Mouse (Mus musculus) liver, postnatal 0 days (tissue): Measurements from ENCODE around the gene Cpeb4. TPM values are rescaled to one million over a fixed set of nuclear protein-coding genes. Genes with fewer than 3 reads are reported as not detected.
A peak's percentile ranks its signal among the peaks of the same experiment; 100 is the strongest.

ENCODE experiments used
- ATAC-seq: fragments of 200-750 bp; cut with Nextera tagmentation; 2 replicates; pipeline ENCODE4 v1.8.0; 2017; ENCODE audit warnings: mild to moderate bottlenecking, moderate library complexity
- DNase-seq: peaks from one replicate; pipeline ENCODE4 v3.0.0-alpha.2; 2016
- H3K27ac ChIP-seq: fragments of 300-500 bp; sonication (generic); 2 replicates; pipeline ENCODE4 v1.5.1; 2014; ENCODE audit warnings: antibody characterized with exemption, moderate library complexity, mild to moderate bottlenecking, low read depth
- H3K27me3 ChIP-seq: fragments of 300-500 bp; sonication (generic); 2 replicates; pipeline ENCODE4 v1.6.1; 2014; ENCODE audit warnings: low read length, control low read depth, mixed read lengths; ENCODE audit not compliant: insufficient read depth
- H3K36me3 ChIP-seq: fragments of 300-500 bp; sonication (generic); replicated peaks from 2 replicates; pipeline ENCODE4 v1.6.1; 2014; ENCODE audit warnings: mild to moderate bottlenecking, control low read depth, low read length, moderate library complexity, mixed read lengths; ENCODE audit not compliant: insufficient read depth
- H3K4me1 ChIP-seq: fragments of 300-500 bp; sonication (generic); 2 replicates; pipeline ENCODE4 v1.6.1; 2014; ENCODE audit warnings: antibody characterized with exemption, mild to moderate bottlenecking, control low read depth; ENCODE audit not compliant: insufficient read depth
- H3K4me2 ChIP-seq: fragments of 300-500 bp; sonication (generic); 2 replicates; pipeline ENCODE4 v1.6.1; 2014; ENCODE audit warnings: low read depth, mild to moderate bottlenecking, low read length, moderate library complexity, mixed read lengths
- H3K4me3 ChIP-seq: fragments of 300-500 bp; sonication (generic); 2 replicates; pipeline ENCODE4 v1.5.1; 2014; ENCODE audit warnings: low read depth, low read length
- H3K9ac ChIP-seq: fragments of 300-500 bp; sonication (generic); replicated peaks from 2 replicates; pipeline ENCODE4 v1.6.1; 2014; ENCODE audit warnings: mild to moderate bottlenecking, moderate library complexity
- H3K9me3 ChIP-seq: fragments of 300-500 bp; sonication (generic); 2 replicates; pipeline ENCODE4 v1.6.1; 2016; ENCODE audit warnings: mild to moderate bottlenecking, control low read depth, low read length, mixed read lengths
- CTCF ChIP-seq: sonication (generic); IDR thresholded peaks from 2 replicates; pipeline ENCODE4 v1.5.1; 2016; ENCODE audit warnings: antibody characterized with exemption, low read depth
- EP300 ChIP-seq: IDR thresholded peaks from 2 replicates; pipeline ENCODE4 v1.6.1; 2016; ENCODE audit warnings: antibody characterized with exemption, low read depth, mild to moderate bottlenecking
- WGBS: fragments of 180-500 bp; shearing (Covaris S2); extraction: QIAGEN DNeasy Blood & Tissue Kit; methylation state at CpG from one replicate; pipeline ENCODE4 v1.1.7; 2014; ENCODE audit not compliant: insufficient replicate concordance; 5-methylcytosine and 5-hydroxymethylcytosine counted together
- polyA plus RNA-seq: library from polyadenylated mRNA; unstranded; fragments of >200 nt; fragmentation: Nextera tagmentation; extraction: Ambion mirVana; gene quantifications from 2 replicates; pipeline ENCODE4 v1.2.1, GENCODE M21; 2015

The Cpeb4 gene
- polyA plus RNA-seq: 7.0 and 10.0 TPM in 2 replicates

GRCm38 (mm10) chr11:31871911-31872310 lies at the start of gene Cpeb4:
Cpeb4 (plus strand) TSS chr11:31872211.
- no peak for DNase-seq
- TF ChIP-seq EP300: no peak
- no peak for TF ChIP-seq CTCF
- Histone ChIP-seq H3K27ac (peak within 1 kb of the TSS; percentile 97), H3K9me3 (no peaks in the 10 kb centered on the region), H3K27me3 (no peaks in the 10 kb centered on the region), H3K4me3 (peak within 1 kb of the TSS; percentile 99), H3K9ac (peak within 1 kb of the TSS; percentile 98), H3K4me1 (peaks cover 22% of the 10 kb centered on the region; the same call in 1 of the 2 replicates), H3K36me3 (peaks cover 19% of the 10 kb centered on the region), H3K4me2 (peak within 1 kb of the TSS; percentile 78)
- WGBS: 63% methylated on average over 4 of the region's 4 CpGs
- ATAC-seq: no peak

GRCm38 (mm10) chr11:31822556-31822955 lies 49.5 kb upstream of the Cpeb4 start:
- DNase-seq (no peak), ATAC-seq (no peak)
- Histone ChIP-seq H3K9me3 (no peaks in the 10 kb centered on the region), H3K4me3 (no peak overlapping the region), H3K36me3 (no peaks in the 10 kb centered on the region), H3K4me1 (peaks cover 56% of the 10 kb centered on the region), H3K4me2 (no peak overlapping the region), H3K9ac (no peak overlapping the region), H3K27ac (0 out of 2 replicates have a peak overlapping the region, but pooled peaks have one; percentile 6), H3K27me3 (no peaks in the 10 kb centered on the region)
- TF ChIP-seq EP300: no peak
- TF ChIP-seq CTCF: no peak
- 77% methylated on average over 9 of the region's 9 CpGs for WGBS

- TF ChIP-seq CTCF (no peak), EP300 (no peak)
- no peaks in the 10 kb centered on the region for H3K36me3 ChIP-seq
- ATAC-seq (no peak), DNase-seq (no peak)
- no peaks in the 10 kb centered on the region for H3K9me3 ChIP-seq
- no peak overlapping the region for H3K4me3 ChIP-seq
- H3K9ac ChIP-seq: peak overlapping the region; percentile 11; the same call in 1 of the 2 replicates
- WGBS: 92% methylated on average over 7 of the region's 7 CpGs
- H3K4me1 ChIP-seq: peaks cover 65% of the 10 kb centered on the region
- H3K4me2 ChIP-seq: peak overlapping the region; percentile 48
- H3K27ac ChIP-seq: peak overlapping the region; percentile 95
- no peaks in the 10 kb centered on the region for H3K27me3 ChIP-seq
These were observed 48.5 kb upstream of the Cpeb4 start for GRCm38 (mm10) chr11:31823513-31823912.

- peak overlapping the region; percentile 95 for H3K27ac ChIP-seq
- no peaks in the 10 kb centered on the region for H3K27me3 ChIP-seq
- no peaks in the 10 kb centered on the region for H3K36me3 ChIP-seq
- peaks cover 66% of the 10 kb centered on the region for H3K4me1 ChIP-seq
- TF ChIP-seq CTCF (no peak), EP300 (peak; percentile 90)
- H3K4me2 ChIP-seq: peak overlapping the region; percentile 48
- ATAC-seq (peak; percentile 96), DNase-seq (peak; percentile 88)
- H3K9me3 ChIP-seq: no peaks in the 10 kb centered on the region
- WGBS: 35% methylated on average over 14 of the region's 14 CpGs
- no peak overlapping the region for H3K4me3 ChIP-seq
- peak overlapping the region; percentile 56; the same call in 1 of the 2 replicates for H3K9ac ChIP-seq
These were observed 47.4 kb upstream of the Cpeb4 start for GRCm38 (mm10) chr11:31824504-31825166.

GRCm38 (mm10) chr11:31828011-31828770 lies 43.8 kb upstream of the Cpeb4 start:
- Histone ChIP-seq H3K4me2 (no peak overlapping the region), H3K9me3 (no peaks in the 10 kb centered on the region), H3K36me3 (no peaks in the 10 kb centered on the region), H3K4me1 (peaks cover 75% of the 10 kb centered on the region), H3K4me3 (no peak overlapping the region), H3K9ac (no peak overlapping the region), H3K27ac (peak overlapping the region; percentile 66), H3K27me3 (no peaks in the 10 kb centered on the region)
- WGBS: 72% methylated on average over 4 of the region's 4 CpGs
- DNase-seq (no peak), ATAC-seq (no peak)
- TF ChIP-seq EP300: no peak
- TF ChIP-seq CTCF: no peak

- ATAC-seq: no peak
- H3K9me3 ChIP-seq: no peaks in the 10 kb centered on the region
- 68% methylated on average over 2 of the region's 2 CpGs for WGBS
- H3K4me2 ChIP-seq: no peak overlapping the region
- no peaks in the 10 kb centered on the region for H3K27me3 ChIP-seq
- H3K27ac ChIP-seq: peak overlapping the region; percentile 66
- no peak overlapping the region for H3K4me3 ChIP-seq
- H3K4me1 ChIP-seq: peaks cover 75% of the 10 kb centered on the region
- TF ChIP-seq CTCF (no peak), EP300 (no peak)
- no peak for DNase-seq
- H3K36me3 ChIP-seq: no peaks in the 10 kb centered on the region
- no peak overlapping the region for H3K9ac ChIP-seq
These were observed 43.3 kb upstream of the Cpeb4 start for GRCm38 (mm10) chr11:31828771-31829072.
